Mouse (Mus musculus) frontal cortex, postnatal 14 days (tissue): ENCODE measurements around the gene Slc5a10.

ENCODE experiments used
- DNase-seq, 2 experiments: peaks; one replicate each; pipeline ENCODE4 v3.0.0; 2022; ENCODE audit warnings: low spot score in 2 of 2

Slc5a10 gene

GRCm38 (mm10) chr11:61669492-61670490 lies 50.8 kb downstream of the Slc5a10 start:
- DNase-seq = no peak

- DNase-seq = no peak
These were observed 52.8 kb downstream of the Slc5a10 start for GRCm38 (mm10) chr11:61667782-61668181.

- DNase-seq = no peak
These were observed 53.4 kb downstream of the Slc5a10 start for GRCm38 (mm10) chr11:61667248-61667647.

GRCm38 (mm10) chr11:61665991-61666799 lies 54.4 kb downstream of the Slc5a10 start:
- no peak for DNase-seq

- DNase-seq = no peak
These were observed 55.2 kb downstream of the Slc5a10 start for GRCm38 (mm10) chr11:61665401-61665800.

GRCm38 (mm10) chr11:61662189-61662588 lies 58.4 kb downstream of the Slc5a10 start:
- DNase-seq = no peak

- DNase-seq = no peak
These were observed 59.7 kb downstream of the Slc5a10 start for GRCm38 (mm10) chr11:61660806-61661392.

- no peak for DNase-seq
These were observed 60.6 kb downstream of the Slc5a10 start for GRCm38 (mm10) chr11:61660001-61660400.

- DNase-seq = peak in 1 of 2 experiments; percentile 26
These were observed 61.4 kb downstream of the Slc5a10 start for GRCm38 (mm10) chr11:61659011-61659858.

- DNase-seq = no peak
These were observed 62.2 kb downstream of the Slc5a10 start for GRCm38 (mm10) chr11:61658360-61658922.

- DNase-seq = no peak
These were observed 63.2 kb downstream of the Slc5a10 start for GRCm38 (mm10) chr11:61657432-61657831.

GRCm38 (mm10) chr11:61656148-61656850 lies 64.3 kb downstream of the Slc5a10 start:
- DNase-seq = no peak

- no peak for DNase-seq
These were observed 65.0 kb downstream of the Slc5a10 start for GRCm38 (mm10) chr11:61655649-61656048.

GRCm38 (mm10) chr11:61654786-61655311 lies 65.8 kb downstream of the Slc5a10 start:
- no peak for DNase-seq

- DNase-seq = no peak
These were observed 67.1 kb downstream of the Slc5a10 start for GRCm38 (mm10) chr11:61653568-61653967.

- DNase-seq = no peak
These were observed 67.8 kb downstream of the Slc5a10 start, which contains the start of gene Grap for GRCm38 (mm10) chr11:61652686-61653447. Grap (plus strand) TSS chr11:61653265.

- DNase-seq = no peak
These were observed 68.4 kb downstream of the Slc5a10 start for GRCm38 (mm10) chr11:61652216-61652615.

GRCm38 (mm10) chr11:61650470-61651265 lies 70.0 kb downstream of the Slc5a10 start:
- DNase-seq = no peak
